Mouse (Mus musculus) neural tube, embryonic 15.5 days (tissue): Measurements from ENCODE around the gene Grhl1. TPM values are rescaled to one million over a fixed set of nuclear protein-coding genes. Genes with fewer than 3 reads are reported as not detected.

ENCODE experiments used
- polyA plus RNA-seq: library from polyadenylated mRNA; unstranded; fragments of >200 nt; fragmentation: Nextera tagmentation; extraction: Ambion mirVana; gene quantifications from 2 replicates; pipeline ENCODE4 v1.2.1, GENCODE M21; 2015

Grhl1 gene
- polyA plus RNA-seq, 1 experiment from 2014 or later, result 0.63 TPM

Other genes starting within 250 kb of the Grhl1 start
- gene Taf1b, start 73.9 kb upstream of the Grhl1 start, polyA plus RNA-seq, result 32.5 and 35.8 TPM in 2 replicates
- 11.3 and 11.4 TPM in 2 replicates for gene Klf11, start 79.0 kb downstream of the Grhl1 start, polyA plus RNA-seq
- 1.4 and 2.1 TPM in 2 replicates for gene Cys1, start 109.5 kb downstream of the Grhl1 start, polyA plus RNA-seq
- gene Rrm2, start 136.0 kb downstream of the Grhl1 start, polyA plus RNA-seq, result 42.1 and 74.2 TPM in 2 replicates